Mouse (Mus musculus) retina, postnatal 1 day (tissue): Measurements from ENCODE around the gene Olfr1018.

ENCODE experiments used
- DNase-seq: peaks from one replicate; pipeline ENCODE4 v3.0.0-alpha.2; 2012

Olfr1018 gene

DNA sequence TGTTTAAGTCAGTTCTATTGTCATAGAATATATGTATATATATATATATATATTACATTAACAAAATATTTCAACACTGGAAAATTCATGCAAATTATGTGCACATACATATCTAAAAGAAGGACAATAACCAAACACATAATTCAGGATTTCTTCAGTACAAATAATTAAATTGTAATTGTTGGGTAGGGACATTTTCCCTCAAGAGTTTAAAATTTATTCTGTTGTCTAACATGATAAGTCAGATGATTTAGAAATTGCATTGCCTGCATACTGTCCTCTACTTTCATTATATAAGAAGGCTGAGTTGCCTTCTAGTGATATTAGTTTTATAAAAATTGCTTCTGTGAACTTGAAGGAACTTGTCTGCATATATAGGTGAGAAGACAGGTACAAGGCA, at the start of gene Olfr1018:
Gene Olfr1018 (plus strand): TSS at position 301 of the 400 bp plus-strand sequence.
- DNase-seq, result no peak

DNA sequence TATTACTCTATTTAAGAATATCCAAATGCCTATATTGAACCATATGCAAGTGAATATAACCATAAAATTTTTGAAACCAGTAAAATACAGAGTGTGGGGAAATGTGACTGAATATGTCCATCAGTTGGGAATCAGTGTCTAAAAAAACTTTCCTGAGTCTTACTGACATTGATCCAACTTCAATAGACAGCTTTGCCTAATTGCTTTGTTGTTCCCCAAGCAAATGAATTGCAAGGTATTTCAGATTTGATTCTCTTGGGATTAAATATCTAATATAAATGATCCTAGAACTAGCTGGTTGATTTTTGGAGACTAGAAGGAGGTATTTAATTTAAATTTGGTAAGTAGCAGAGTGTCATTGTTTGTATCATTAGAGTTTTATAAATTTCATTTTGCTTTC, 45.9 kb upstream of the Olfr1018 start, which contains the start of gene Olfr1014:
Gene Olfr1014 (plus strand): TSS at position 301 of the 400 bp plus-strand sequence.
- no peak for DNase-seq

DNA sequence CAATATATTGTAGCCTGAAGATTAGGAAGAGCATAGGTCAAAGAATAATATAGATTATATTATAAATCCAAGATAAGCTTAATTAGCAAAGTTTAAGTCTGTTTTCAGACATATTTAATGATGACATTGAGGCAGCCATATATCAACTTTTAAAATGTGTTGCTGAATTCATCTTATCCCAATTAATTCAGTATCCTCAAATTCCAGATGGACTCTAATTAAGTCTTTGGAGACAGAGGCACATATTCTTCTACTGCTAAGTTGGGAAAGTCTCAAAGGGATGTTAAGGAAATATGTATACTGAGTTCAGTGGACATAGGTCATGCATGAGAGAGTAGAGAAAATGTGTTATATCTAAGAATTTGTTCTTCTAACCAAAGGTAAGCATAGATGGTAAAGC, 36.6 kb upstream of the Olfr1018 start, which contains the start of gene Olfr1015:
Gene Olfr1015 (plus strand): TSS at position 301 of the 400 bp plus-strand sequence.
- DNase-seq, result no peak

DNA sequence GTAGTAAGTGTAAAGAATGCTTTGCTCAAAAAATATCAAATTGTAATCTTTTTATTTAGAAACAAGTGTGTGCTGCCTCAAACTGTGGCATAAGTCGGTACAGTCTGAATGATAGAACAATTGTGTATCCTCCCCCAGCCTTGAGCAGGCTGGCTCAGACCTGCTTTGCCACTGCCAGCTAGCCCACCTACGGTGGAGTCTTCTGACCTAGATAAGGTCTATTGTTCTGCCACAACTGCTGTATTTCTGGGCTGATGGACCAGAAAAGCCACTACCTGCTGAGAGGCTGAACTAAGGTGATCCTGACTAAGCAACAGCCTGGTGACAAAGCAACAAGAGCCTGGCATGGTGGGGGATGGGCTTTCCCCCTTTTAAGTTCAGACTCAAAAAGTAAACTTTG, 25.9 kb upstream of the Olfr1018 start:
- peak; percentile 19 for DNase-seq

DNA sequence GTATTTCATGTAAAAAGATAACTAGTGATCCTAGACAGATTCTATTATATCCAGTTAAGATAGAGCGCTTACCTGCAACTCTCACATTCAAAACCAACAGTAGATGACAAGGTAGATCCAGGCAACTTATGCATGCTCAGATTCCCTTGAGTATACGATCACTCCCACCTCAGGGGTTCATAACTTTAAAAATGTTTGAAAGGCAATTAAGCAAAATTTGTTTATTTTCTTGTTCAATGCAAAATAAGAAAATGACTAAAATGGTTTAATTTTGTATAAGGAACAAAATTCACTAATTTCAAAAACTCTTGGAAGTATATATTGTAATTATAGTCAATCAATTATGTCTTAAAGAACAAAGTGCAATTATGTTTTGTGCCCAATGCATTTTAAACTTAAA, 15.8 kb upstream of the Olfr1018 start, which contains the start of gene Olfr1016:
Gene Olfr1016 (minus strand): TSS at position 101 of the 400 bp plus-strand sequence.
- no peak for DNase-seq

DNA sequence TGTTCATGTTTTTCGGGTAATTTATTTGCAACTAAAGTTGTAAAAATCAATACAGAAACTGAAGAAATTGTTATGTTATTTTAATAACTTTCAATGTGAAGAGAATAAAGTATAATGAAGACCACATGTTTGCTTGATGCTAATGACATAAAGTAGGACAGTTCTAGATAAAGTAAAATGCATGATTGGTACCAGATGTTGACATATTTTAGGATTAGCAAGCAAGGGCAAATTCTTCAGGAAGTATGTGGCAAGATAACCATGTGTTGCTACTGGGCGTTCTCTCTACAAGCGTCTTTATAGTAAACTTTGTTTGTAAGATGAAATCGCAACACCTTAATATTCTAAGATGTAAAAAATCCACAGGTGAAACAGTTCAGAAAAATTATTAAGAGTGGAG, 13.8 kb upstream of the Olfr1018 start:
- DNase-seq, result no peak

DNA sequence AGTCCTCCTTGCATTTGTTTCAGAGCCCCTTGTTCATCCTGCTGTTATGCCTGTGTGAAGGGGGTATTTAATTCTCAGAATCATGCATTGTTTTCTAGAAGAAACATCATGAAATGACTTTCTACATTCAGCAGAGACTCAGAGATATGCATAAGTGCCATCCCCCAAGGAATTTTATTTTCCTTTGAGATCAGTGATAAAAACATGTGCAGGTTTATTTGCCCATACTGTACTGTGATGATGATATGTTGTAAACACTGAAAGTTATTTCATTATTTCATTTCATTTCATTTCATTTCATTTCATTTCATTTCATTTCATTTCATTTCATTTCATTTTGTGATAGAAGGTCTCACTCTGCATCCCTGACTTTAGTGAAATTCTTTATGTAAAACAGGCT, 27.1 kb downstream of the Olfr1018 start, which contains the start of gene Olfr1019:
Gene Olfr1019 (minus strand): TSS at position 101 of the 400 bp plus-strand sequence.
- no peak for DNase-seq

DNA sequence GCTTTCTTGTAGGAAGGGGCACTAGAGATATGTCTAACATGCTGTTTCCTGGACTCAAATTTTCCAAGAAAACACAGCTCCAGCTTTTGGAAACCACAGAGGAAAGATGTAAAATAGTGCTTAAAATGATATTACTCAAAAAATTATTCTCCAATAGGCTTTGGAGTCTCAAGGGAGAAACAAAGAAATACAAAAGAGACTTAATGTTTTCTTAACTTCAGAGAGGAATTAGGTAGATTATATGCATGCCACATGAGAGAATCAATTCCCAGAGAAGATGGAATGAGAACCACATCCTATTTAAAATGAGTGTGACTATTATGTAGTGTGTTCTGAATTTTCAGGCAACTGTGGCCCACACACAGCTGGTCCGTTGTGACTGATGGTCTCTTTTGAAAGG, 28.5 kb downstream of the Olfr1018 start, which contains the start of gene Olfr1020:
Gene Olfr1020 (plus strand): TSS at position 301 of the 400 bp plus-strand sequence.
- no peak for DNase-seq

DNA sequence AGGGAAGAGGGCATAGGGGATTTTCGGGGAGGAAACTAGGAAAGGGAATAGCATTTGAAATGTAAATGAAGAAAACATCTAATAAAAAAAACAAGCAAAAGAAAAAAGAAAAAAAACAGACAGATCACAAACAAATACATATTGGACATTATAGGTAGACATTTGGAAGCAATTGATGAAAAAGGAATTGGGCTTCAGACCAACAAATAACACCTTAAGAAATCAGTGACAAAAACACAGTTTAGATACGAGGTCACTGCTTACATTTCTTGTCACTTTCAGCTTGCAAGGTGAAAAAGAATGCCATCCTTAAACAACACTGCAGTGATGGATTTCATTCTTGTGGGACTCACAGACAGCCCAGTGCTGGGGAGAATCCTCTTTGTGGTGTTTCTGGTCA, 50.0 kb downstream of the Olfr1018 start, which contains the start of gene Olfr1022:
Gene Olfr1022 (plus strand): TSS at position 301 of the 400 bp plus-strand sequence.
- DNase-seq, result no peak
